Mouse (Mus musculus): ENCODE data around the gene Ankle2. TPM values are rescaled to one million over a fixed set of nuclear protein-coding genes. Genes with fewer than 3 reads are reported as not detected.

The Ankle2 gene
- polyA plus RNA-seq, 1 experiment from 2014 or later = 12.9 TPM

GRCm38 (mm10) chr5:110227336-110227883 is 3.4 kb upstream of the Ankle2 start:
- H3K27me3 ChIP-seq (replicated peaks; ENCODE audit: control insufficient read depth, insufficient read depth, low read length) = no peaks in the 10 kb centered on the region
- 53% methylated on average over 1 of the region's 1 CpGs for WGBS
- peaks cover 4% of the 10 kb centered on the region; the same call in 1 of the 2 replicates for H3K36me3 ChIP-seq (ENCODE audit: control insufficient read depth, insufficient read depth, low read length)
- no peak overlapping the region for H3K9ac ChIP-seq (ENCODE audit: low read depth, low read length)
- H3K27ac ChIP-seq (ENCODE audit: low read length) = no peak overlapping the region
- H3K4me3 ChIP-seq (ENCODE audit: low read length) = no peak overlapping the region
- H3K4me2 ChIP-seq (ENCODE audit: low read depth, low read length) = no peak overlapping the region
- no peak for ATAC-seq
- H3K9me3 ChIP-seq (ENCODE audit: control insufficient read depth, low read length) = no peaks in the 10 kb centered on the region
- peaks cover 10% of the 10 kb centered on the region for H3K4me1 ChIP-seq (ENCODE audit: control insufficient read depth, insufficient read depth, low read length)

DNA sequence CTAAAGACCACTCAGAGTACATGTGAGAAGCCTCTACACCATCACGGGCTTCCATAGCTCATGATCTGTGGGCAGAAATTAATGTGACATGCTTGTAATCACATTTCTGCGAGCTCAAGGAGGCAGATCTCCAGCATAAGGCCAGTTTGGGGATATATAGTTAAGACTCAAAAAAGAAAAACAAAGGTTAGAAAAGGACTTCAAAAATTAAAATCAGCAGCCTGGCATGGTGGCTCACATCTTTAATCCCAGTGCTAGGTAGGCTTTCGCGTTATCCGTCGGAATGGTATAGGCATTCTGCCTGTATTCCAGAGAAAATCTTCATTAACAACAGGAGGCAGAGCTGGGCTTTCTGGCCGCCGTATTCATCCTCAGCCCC is 414 bp upstream of the Ankle2 start:
- peak overlapping the region; percentile 97 for H3K4me3 ChIP-seq (ENCODE audit: low read length)
- 5% methylated on average over 8 of the region's 8 CpGs for WGBS
- H3K27me3 ChIP-seq (replicated peaks; ENCODE audit: control insufficient read depth, insufficient read depth, low read length) = no peaks in the 10 kb centered on the region
- peak overlapping the region; percentile 98 for H3K9ac ChIP-seq (ENCODE audit: low read depth, low read length)
- H3K4me1 ChIP-seq (ENCODE audit: control insufficient read depth, insufficient read depth, low read length) = peaks cover 11% of the 10 kb centered on the region
- H3K27ac ChIP-seq (ENCODE audit: low read length) = peak overlapping the region; percentile 97
- H3K36me3 ChIP-seq (ENCODE audit: control insufficient read depth, insufficient read depth, low read length) = no peaks in the 10 kb centered on the region
- no peak for ATAC-seq
- peak overlapping the region; percentile 67 for H3K4me2 ChIP-seq (ENCODE audit: low read depth, low read length)
- no peaks in the 10 kb centered on the region for H3K9me3 ChIP-seq (ENCODE audit: control insufficient read depth, low read length)

GRCm38 (mm10) chr5:110231638-110232037 is 834 bp downstream of the Ankle2 start:
- Histone ChIP-seq H3K9ac (ENCODE audit: low read depth, low read length) (peak overlapping the region; percentile 98), H3K4me2 (ENCODE audit: low read depth, low read length) (peak overlapping the region; percentile 67), H3K27ac (ENCODE audit: low read length) (no peak overlapping the region), H3K4me3 (ENCODE audit: low read length) (peak overlapping the region; percentile 97), H3K36me3 (ENCODE audit: control insufficient read depth, insufficient read depth, low read length) (peaks cover 5% of the 10 kb centered on the region; the same call in 1 of the 2 replicates), H3K27me3 (replicated peaks; ENCODE audit: control insufficient read depth, insufficient read depth, low read length) (no peaks in the 10 kb centered on the region), H3K9me3 (ENCODE audit: control insufficient read depth, low read length) (no peaks in the 10 kb centered on the region), H3K4me1 (ENCODE audit: control insufficient read depth, insufficient read depth, low read length) (peaks cover 11% of the 10 kb centered on the region)
- WGBS = 37% methylated on average over 13 of the region's 13 CpGs
- no peak for ATAC-seq

- H3K9me3 ChIP-seq (ENCODE audit: control insufficient read depth, low read length) = no peaks in the 10 kb centered on the region
- peaks cover 8% of the 10 kb centered on the region; the same call in 1 of the 2 replicates for H3K36me3 ChIP-seq (ENCODE audit: control insufficient read depth, insufficient read depth, low read length)
- H3K27ac ChIP-seq (ENCODE audit: low read length) = no peak overlapping the region
- ATAC-seq = no peak
- no peak overlapping the region; the same call in 1 of the 2 replicates for H3K4me3 ChIP-seq (ENCODE audit: low read length)
- peaks cover 11% of the 10 kb centered on the region for H3K4me1 ChIP-seq (ENCODE audit: control insufficient read depth, insufficient read depth, low read length)
- no peak overlapping the region for H3K4me2 ChIP-seq (ENCODE audit: low read depth, low read length)
- H3K9ac ChIP-seq (ENCODE audit: low read depth, low read length) = no peak overlapping the region
- no peaks in the 10 kb centered on the region for H3K27me3 ChIP-seq (replicated peaks; ENCODE audit: control insufficient read depth, insufficient read depth, low read length)
- 86% methylated on average over 6 of the region's 6 CpGs for WGBS
These were observed 1.5 kb downstream of the Ankle2 start for GRCm38 (mm10) chr5:110232346-110232745.

GRCm38 (mm10) chr5:110244091-110244490 is 13.3 kb downstream of the Ankle2 start:
- H3K4me1 ChIP-seq (ENCODE audit: control insufficient read depth, insufficient read depth, low read length) = no peaks in the 10 kb centered on the region
- H3K36me3 ChIP-seq (ENCODE audit: control insufficient read depth, insufficient read depth, low read length) = peaks cover 27% of the 10 kb centered on the region; the same call in 1 of the 2 replicates
- no peaks in the 10 kb centered on the region for H3K27me3 ChIP-seq (replicated peaks; ENCODE audit: control insufficient read depth, insufficient read depth, low read length)
- H3K9ac ChIP-seq (ENCODE audit: low read depth, low read length) = no peak overlapping the region
- H3K4me3 ChIP-seq (ENCODE audit: low read length) = no peak overlapping the region
- no peak overlapping the region for H3K4me2 ChIP-seq (ENCODE audit: low read depth, low read length)
- no peaks in the 10 kb centered on the region for H3K9me3 ChIP-seq (ENCODE audit: control insufficient read depth, low read length)
- H3K27ac ChIP-seq (ENCODE audit: low read length) = no peak overlapping the region
- no peak for ATAC-seq
- WGBS = 81% methylated on average over 2 of the region's 2 CpGs

- Histone ChIP-seq H3K4me3 (ENCODE audit: low read length) (no peak overlapping the region), H3K9ac (ENCODE audit: low read depth, low read length) (no peak overlapping the region), H3K4me2 (ENCODE audit: low read depth, low read length) (no peak overlapping the region), H3K9me3 (ENCODE audit: control insufficient read depth, low read length) (no peaks in the 10 kb centered on the region), H3K27me3 (replicated peaks; ENCODE audit: control insufficient read depth, insufficient read depth, low read length) (no peaks in the 10 kb centered on the region), H3K36me3 (ENCODE audit: control insufficient read depth, insufficient read depth, low read length) (peaks cover 10% of the 10 kb centered on the region), H3K4me1 (ENCODE audit: control insufficient read depth, insufficient read depth, low read length) (peaks cover 5% of the 10 kb centered on the region), H3K27ac (ENCODE audit: low read length) (no peak overlapping the region)
- no peak for ATAC-seq
- 78% methylated on average over 4 of the region's 4 CpGs for WGBS
These were observed 36.1 kb downstream of the Ankle2 start for GRCm38 (mm10) chr5:110266941-110267340.

- Histone ChIP-seq H3K9ac (ENCODE audit: low read depth, low read length) (peak within 1 kb of the TSS; percentile 87), H3K4me1 (ENCODE audit: control insufficient read depth, insufficient read depth, low read length) (peaks cover 5% of the 10 kb centered on the region), H3K4me3 (ENCODE audit: low read length) (peak within 1 kb of the TSS; percentile 85), H3K9me3 (ENCODE audit: control insufficient read depth, low read length) (no peaks in the 10 kb centered on the region), H3K36me3 (ENCODE audit: control insufficient read depth, insufficient read depth, low read length) (peaks cover 10% of the 10 kb centered on the region), H3K27me3 (replicated peaks; ENCODE audit: control insufficient read depth, insufficient read depth, low read length) (no peaks in the 10 kb centered on the region), H3K4me2 (ENCODE audit: low read depth, low read length) (peak within 1 kb of the TSS; percentile 83), H3K27ac (ENCODE audit: low read length) (peak within 1 kb of the TSS; percentile 45; the same call in 1 of the 2 replicates)
- under 1% methylated on average over 65 of the region's 66 CpGs for WGBS
- peak; percentile 90 for ATAC-seq
These were observed 38.6 kb downstream of the Ankle2 start, which contains the start of gene Pgam5 for GRCm38 (mm10) chr5:110269141-110270101. Pgam5 (minus strand) TSS chr5:110269913.

- Histone ChIP-seq H3K4me3 (ENCODE audit: low read length) (no peak overlapping the region), H3K4me2 (ENCODE audit: low read depth, low read length) (no peak overlapping the region), H3K36me3 (ENCODE audit: control insufficient read depth, insufficient read depth, low read length) (0 out of 2 replicates have a peak, but pooled peaks cover 2% of the 10 kb centered on the region), H3K27me3 (replicated peaks; ENCODE audit: control insufficient read depth, insufficient read depth, low read length) (no peaks in the 10 kb centered on the region), H3K9me3 (ENCODE audit: control insufficient read depth, low read length) (no peaks in the 10 kb centered on the region), H3K27ac (ENCODE audit: low read length) (no peak overlapping the region), H3K4me1 (ENCODE audit: control insufficient read depth, insufficient read depth, low read length) (peaks cover 5% of the 10 kb centered on the region), H3K9ac (ENCODE audit: low read depth, low read length) (no peak overlapping the region)
- no peak for ATAC-seq
- WGBS = 94% methylated on average over 6 of the region's 6 CpGs
These were observed 39.4 kb downstream of the Ankle2 start for GRCm38 (mm10) chr5:110270242-110270641.

GRCm38 (mm10) chr5:110274147-110274546 is 43.3 kb downstream of the Ankle2 start:
- Histone ChIP-seq H3K4me3 (ENCODE audit: low read length) (no peak overlapping the region), H3K36me3 (ENCODE audit: control insufficient read depth, insufficient read depth, low read length) (no peaks in the 10 kb centered on the region), H3K9ac (ENCODE audit: low read depth, low read length) (no peak overlapping the region), H3K4me2 (ENCODE audit: low read depth, low read length) (no peak overlapping the region), H3K27me3 (replicated peaks; ENCODE audit: control insufficient read depth, insufficient read depth, low read length) (no peaks in the 10 kb centered on the region), H3K9me3 (ENCODE audit: control insufficient read depth, low read length) (no peaks in the 10 kb centered on the region), H3K4me1 (ENCODE audit: control insufficient read depth, insufficient read depth, low read length) (no peaks in the 10 kb centered on the region), H3K27ac (ENCODE audit: low read length) (no peak overlapping the region)
- ATAC-seq = no peak
- 74% methylated on average over 4 of the region's 4 CpGs for WGBS
